Mouse (Mus musculus): Measurements from ENCODE around the gene Galr3. TPM values are rescaled to one million over a fixed set of nuclear protein-coding genes. Genes with fewer than 3 reads are reported as not detected.
A peak's percentile ranks its signal among the peaks of the same experiment; 100 is the strongest.

Gene Galr3
- polyA plus RNA-seq, 1 experiment from 2014 or later = not detected

- Histone ChIP-seq H3K36me3 (replicated peaks) (no peaks in the 10 kb centered on the region), H3K9me3 (no peaks in the 10 kb centered on the region), H3K4me3 (no peak overlapping the region), H3K27me3 (replicated peaks; ENCODE audit: low read depth, poor library complexity, severe bottlenecking) (no peaks in the 10 kb centered on the region), H3K27ac (replicated peaks) (peak overlapping the region; percentile 66; the same call in 1 of the 2 replicates), H3K4me1 (peaks cover 40% of the 10 kb centered on the region)
- peak; percentile 52 for DNase-seq (ENCODE audit: low spot score)
- 45% methylated on average over 2 of the region's 2 CpGs for WGBS
Observed at GRCm38 (mm10) chr15:79066276-79066675, 24.6 kb downstream of the Galr3 start.

GRCm38 (mm10) chr15:79067631-79068030 is 25.9 kb downstream of the Galr3 start:
- H3K4me1 ChIP-seq = peaks cover 28% of the 10 kb centered on the region
- DNase-seq (ENCODE audit: low spot score) = no peak
- H3K9me3 ChIP-seq = no peaks in the 10 kb centered on the region
- H3K4me3 ChIP-seq = no peak overlapping the region
- H3K27me3 ChIP-seq (replicated peaks; ENCODE audit: low read depth, poor library complexity, severe bottlenecking) = no peaks in the 10 kb centered on the region
- WGBS = 76% methylated on average over 3 of the region's 3 CpGs
- H3K36me3 ChIP-seq (replicated peaks) = no peaks in the 10 kb centered on the region
- H3K27ac ChIP-seq (replicated peaks) = no peak overlapping the region

GRCm38 (mm10) chr15:79068416-79068815 is 26.7 kb downstream of the Galr3 start:
- H3K4me1 ChIP-seq = peaks cover 26% of the 10 kb centered on the region
- WGBS = 84% methylated on average over 3 of the region's 3 CpGs
- H3K27ac ChIP-seq (replicated peaks) = no peak overlapping the region
- DNase-seq (ENCODE audit: low spot score) = no peak
- no peaks in the 10 kb centered on the region for H3K9me3 ChIP-seq
- no peaks in the 10 kb centered on the region for H3K36me3 ChIP-seq (replicated peaks)
- H3K4me3 ChIP-seq = no peak overlapping the region
- no peaks in the 10 kb centered on the region for H3K27me3 ChIP-seq (replicated peaks; ENCODE audit: low read depth, poor library complexity, severe bottlenecking)

GRCm38 (mm10) chr15:79071117-79072039 is 29.7 kb downstream of the Galr3 start:
- H3K27ac ChIP-seq (replicated peaks) = no peak overlapping the region
- peaks cover 4% of the 10 kb centered on the region for H3K36me3 ChIP-seq (replicated peaks)
- H3K27me3 ChIP-seq (replicated peaks; ENCODE audit: low read depth, poor library complexity, severe bottlenecking) = no peaks in the 10 kb centered on the region
- peaks cover 26% of the 10 kb centered on the region for H3K4me1 ChIP-seq
- no peak overlapping the region for H3K4me3 ChIP-seq
- DNase-seq (ENCODE audit: low spot score) = peak; percentile 35
- no peaks in the 10 kb centered on the region for H3K9me3 ChIP-seq
- 68% methylated on average over 5 of the region's 5 CpGs for WGBS

GRCm38 (mm10) chr15:79073752-79074151 is 32.1 kb downstream of the Galr3 start:
- H3K27me3 ChIP-seq (replicated peaks; ENCODE audit: low read depth, poor library complexity, severe bottlenecking) = no peaks in the 10 kb centered on the region
- no peaks in the 10 kb centered on the region for H3K9me3 ChIP-seq
- H3K36me3 ChIP-seq (replicated peaks) = peaks cover 28% of the 10 kb centered on the region
- no peak overlapping the region for H3K4me3 ChIP-seq
- H3K4me1 ChIP-seq = peaks cover 21% of the 10 kb centered on the region
- DNase-seq (ENCODE audit: low spot score) = no peak
- no peak overlapping the region for H3K27ac ChIP-seq (replicated peaks)

- peak overlapping the region; percentile 97 for H3K4me3 ChIP-seq
- no peak for DNase-seq (ENCODE audit: low spot score)
- H3K4me1 ChIP-seq = peaks cover 21% of the 10 kb centered on the region
- no peaks in the 10 kb centered on the region for H3K27me3 ChIP-seq (replicated peaks; ENCODE audit: low read depth, poor library complexity, severe bottlenecking)
- WGBS = 43% methylated on average over 10 of the region's 10 CpGs
- H3K27ac ChIP-seq (replicated peaks) = peak overlapping the region; percentile 85
- no peaks in the 10 kb centered on the region for H3K9me3 ChIP-seq
- peaks cover 35% of the 10 kb centered on the region for H3K36me3 ChIP-seq (replicated peaks)
Observed at GRCm38 (mm10) chr15:79074446-79074845, 32.8 kb downstream of the Galr3 start.

GRCm38 (mm10) chr15:79074913-79075532 is 33.3 kb downstream of the Galr3 start, which contains the start of gene Eif3l:
TSS of gene Eif3l (plus strand) at chr15:79075179.
- no peaks in the 10 kb centered on the region for H3K27me3 ChIP-seq (replicated peaks; ENCODE audit: low read depth, poor library complexity, severe bottlenecking)
- under 1% methylated on average over 49 of the region's 49 CpGs for whole genome bisulfite sequencing

GRCm38 (mm10) chr15:79075658-79076365 is 34.1 kb downstream of the Galr3 start:
- no peaks in the 10 kb centered on the region for H3K27me3 ChIP-seq (replicated peaks; ENCODE audit: low read depth, poor library complexity, severe bottlenecking)
- peaks cover 49% of the 10 kb centered on the region for H3K36me3 ChIP-seq (replicated peaks)
- no peak for DNase-seq (ENCODE audit: low spot score)
- H3K9me3 ChIP-seq = no peaks in the 10 kb centered on the region
- H3K4me1 ChIP-seq = peaks cover 21% of the 10 kb centered on the region
- peak overlapping the region; percentile 97 for H3K4me3 ChIP-seq
- 38% methylated on average over 15 of the region's 15 CpGs for WGBS
- H3K27ac ChIP-seq (replicated peaks) = peak overlapping the region; percentile 85

More at GRCm38 (mm10) chr15:79074913-79075532, 33.3 kb downstream of the Galr3 start, which contains the start of gene Eif3l:
- Histone ChIP-seq H3K4me1 (peaks cover 21% of the 10 kb centered on the region), H3K27ac (replicated peaks) (peak within 1 kb of the TSS; percentile 85), H3K4me3 (peak within 1 kb of the TSS; percentile 97), H3K36me3 (replicated peaks) (peaks cover 41% of the 10 kb centered on the region), H3K9me3 (no peaks in the 10 kb centered on the region)
- peak; percentile 93 for DNase-seq (ENCODE audit: low spot score)

- WGBS = 95% methylated on average over 7 of the region's 7 CpGs
- H3K4me1 ChIP-seq = peaks cover 15% of the 10 kb centered on the region
- no peak overlapping the region for H3K27ac ChIP-seq (replicated peaks)
- peaks cover 86% of the 10 kb centered on the region for H3K36me3 ChIP-seq (replicated peaks)
- no peak for DNase-seq (ENCODE audit: low spot score)
- no peak overlapping the region for H3K4me3 ChIP-seq
- no peaks in the 10 kb centered on the region for H3K9me3 ChIP-seq
- H3K27me3 ChIP-seq (replicated peaks; ENCODE audit: low read depth, poor library complexity, severe bottlenecking) = no peaks in the 10 kb centered on the region
Observed at GRCm38 (mm10) chr15:79079567-79079966, 37.9 kb downstream of the Galr3 start.

GRCm38 (mm10) chr15:79092284-79092683 is 50.6 kb downstream of the Galr3 start:
- Histone ChIP-seq H3K27ac (replicated peaks) (no peak overlapping the region), H3K4me1 (peaks cover 16% of the 10 kb centered on the region), H3K9me3 (no peaks in the 10 kb centered on the region), H3K27me3 (replicated peaks; ENCODE audit: low read depth, poor library complexity, severe bottlenecking) (no peaks in the 10 kb centered on the region), H3K36me3 (replicated peaks) (peaks cover 93% of the 10 kb centered on the region), H3K4me3 (no peak overlapping the region)
- WGBS = 91% methylated on average over 6 of the region's 6 CpGs
- DNase-seq (ENCODE audit: low spot score) = no peak

All from embryonic facial prominence, embryonic 10.5 days (tissue).